Mouse (Mus musculus) limb, embryonic 12.5 days (tissue): ENCODE results near the gene Arhgdia. TPM values are rescaled to one million over a fixed set of nuclear protein-coding genes. Genes with fewer than 3 reads are reported as not detected.
"Not testable (repeated sequence)": the region's sequence is repeated elsewhere in the genome, so short reads cannot be mapped to it uniquely, and the experiment has no call there.

Experiments used
- ATAC-seq: fragments of 200-750 bp; cut with Nextera tagmentation; 2 replicates; pipeline ENCODE4 v1.8.0; 2017; ENCODE audit warnings: low read depth, moderate TSS enrichment; ENCODE audit not compliant: insufficient number of reproducible peaks, insufficient read depth, low FRiP score, low TSS enrichment
- H3K27ac ChIP-seq: fragments of 300-500 bp; sonication (generic); 2 replicates; pipeline ENCODE4 v1.5.1; 2016; ENCODE audit warnings: mild to moderate bottlenecking, moderate library complexity
- H3K27me3 ChIP-seq: fragments of 300-500 bp; sonication (generic); 2 replicates; pipeline ENCODE4 v1.6.1; 2016; ENCODE audit warnings: mild to moderate bottlenecking, moderate library complexity
- H3K36me3 ChIP-seq: fragments of 300-500 bp; sonication (generic); 2 replicates; pipeline ENCODE4 v1.6.1; 2016; ENCODE audit warnings: mild to moderate bottlenecking, moderate library complexity
- H3K4me1 ChIP-seq: fragments of 300-500 bp; sonication (generic); replicated peaks from 2 replicates; pipeline ENCODE4 v1.6.1; 2016
- H3K4me2 ChIP-seq: fragments of 300-500 bp; sonication (generic); 2 replicates; pipeline ENCODE4 v1.6.1; 2016; ENCODE audit warnings: mild to moderate bottlenecking, moderate library complexity
- H3K4me3 ChIP-seq: fragments of 300-500 bp; sonication (generic); replicated peaks from 2 replicates; pipeline ENCODE4 v1.5.1; 2016; ENCODE audit warnings: mild to moderate bottlenecking
- H3K9ac ChIP-seq: fragments of 300-500 bp; sonication (generic); replicated peaks from 2 replicates; pipeline ENCODE4 v1.6.1; 2016; ENCODE audit warnings: mild to moderate bottlenecking, moderate library complexity
- H3K9me3 ChIP-seq: fragments of 300-500 bp; sonication (generic); 2 replicates; pipeline ENCODE4 v1.6.1; 2016; ENCODE audit warnings: mild to moderate bottlenecking, moderate library complexity
- WGBS: fragments of 180-500 bp; shearing (Covaris S2); methylation state at CpG from one replicate; pipeline ENCODE4 v1.1.7; 2016; 5-methylcytosine and 5-hydroxymethylcytosine counted together
- polyA plus RNA-seq: library from polyadenylated mRNA; unstranded; fragments of >200 nt; fragmentation: Nextera tagmentation; extraction: Ambion mirVana; gene quantifications from 2 replicates; pipeline ENCODE4 v1.2.1, GENCODE M21; 2016

Gene Arhgdia
- polyA plus RNA-seq, 1 experiment from 2014 or later: 484 TPM

- 4% methylated on average over 96 of the region's 99 CpGs for WGBS
- H3K4me3 ChIP-seq: peak overlapping the region; percentile 100
- H3K4me1 ChIP-seq: peaks cover 24% of the 10 kb centered on the region
- no peaks in the 10 kb centered on the region for H3K27me3 ChIP-seq
- ATAC-seq: peak; percentile 57
- H3K27ac ChIP-seq: peak overlapping the region; percentile 89
- H3K36me3 ChIP-seq: peaks cover 73% of the 10 kb centered on the region
- peak overlapping the region; percentile 98 for H3K4me2 ChIP-seq
- H3K9ac ChIP-seq: peak overlapping the region; percentile 99
- H3K9me3 ChIP-seq: no peaks in the 10 kb centered on the region
These were observed 16.1 kb upstream of the Arhgdia start for GRCm38 (mm10) chr11:120597240-120598235.

- Histone ChIP-seq H3K4me1 (no peaks in the 10 kb centered on the region), H3K4me3 (no peak overlapping the region), H3K36me3 (peaks cover 97% of the 10 kb centered on the region), H3K27me3 (no peaks in the 10 kb centered on the region), H3K4me2 (no peak overlapping the region), H3K9me3 (peaks cover 5% of the 10 kb centered on the region; the same call in 1 of the 2 replicates), H3K27ac (no peak overlapping the region), H3K9ac (no peak overlapping the region)
- ATAC-seq: no peak
- 96% methylated on average over 6 of the region's 6 CpGs for WGBS
These were observed 7.1 kb upstream of the Arhgdia start for GRCm38 (mm10) chr11:120588531-120588930.

- H3K4me3 ChIP-seq: no peak overlapping the region
- peaks cover 70% of the 10 kb centered on the region for H3K36me3 ChIP-seq
- WGBS: 89% methylated on average over 1 of the region's 1 CpGs
These were observed 2.5 kb upstream of the Arhgdia start for GRCm38 (mm10) chr11:120583937-120584336.

GRCm38 (mm10) chr11:120582982-120583293 is 1.5 kb upstream of the Arhgdia start:
- H3K4me3 ChIP-seq, H3K27ac ChIP-seq, ATAC-seq, H3K9me3 ChIP-seq, H3K4me2 ChIP-seq, H3K9ac ChIP-seq, H3K27me3 ChIP-seq: not testable (repeated sequence)
- 94% methylated on average over 2 of the region's 2 CpGs for whole genome bisulfite sequencing
- Histone ChIP-seq H3K4me1 (peaks cover 24% of the 10 kb centered on the region), H3K36me3 (peaks cover 70% of the 10 kb centered on the region)

More at GRCm38 (mm10) chr11:120583937-120584336, 2.5 kb upstream of the Arhgdia start:
- H3K27ac ChIP-seq: no peak overlapping the region
- no peak overlapping the region for H3K9ac ChIP-seq
- H3K27me3 ChIP-seq: no peaks in the 10 kb centered on the region
- H3K4me1 ChIP-seq: peaks cover 24% of the 10 kb centered on the region
- no peak overlapping the region for H3K4me2 ChIP-seq
- no peak for ATAC-seq
- peaks cover 5% of the 10 kb centered on the region; the same call in 1 of the 2 replicates for H3K9me3 ChIP-seq

GRCm38 (mm10) chr11:120582268-120582981 is 1.0 kb upstream of the Arhgdia start:
- Histone ChIP-seq H3K27me3 (no peaks in the 10 kb centered on the region), H3K9ac (peak overlapping the region; percentile 95), H3K27ac (peak overlapping the region; percentile 92), H3K4me3 (peak overlapping the region; percentile 90), H3K36me3 (peaks cover 70% of the 10 kb centered on the region), H3K4me1 (peaks cover 24% of the 10 kb centered on the region), H3K4me2 (peak overlapping the region; percentile 95), H3K9me3 (peaks cover 5% of the 10 kb centered on the region; the same call in 1 of the 2 replicates)
- ATAC-seq: no peak
- WGBS: 72% methylated on average over 8 of the region's 8 CpGs

GRCm38 (mm10) chr11:120580871-120581331 is 523 bp downstream of the Arhgdia start:
- Histone ChIP-seq H3K27ac (peak overlapping the region; percentile 92), H3K4me3 (peak overlapping the region; percentile 90), H3K9me3 (peaks cover 5% of the 10 kb centered on the region; the same call in 1 of the 2 replicates), H3K4me1 (peaks cover 24% of the 10 kb centered on the region), H3K27me3 (no peaks in the 10 kb centered on the region), H3K36me3 (peaks cover 61% of the 10 kb centered on the region), H3K4me2 (peak overlapping the region; percentile 95), H3K9ac (peak overlapping the region; percentile 95)
- WGBS: under 1% methylated on average over 44 of the region's 44 CpGs
- no peak for ATAC-seq

- peak overlapping the region; percentile 90 for H3K4me3 ChIP-seq
- H3K27me3 ChIP-seq: no peaks in the 10 kb centered on the region
- H3K27ac ChIP-seq: peak overlapping the region; percentile 92
- H3K36me3 ChIP-seq: peaks cover 53% of the 10 kb centered on the region
- WGBS: 61% methylated on average over 7 of the region's 7 CpGs
- H3K4me2 ChIP-seq: peak overlapping the region; percentile 95
- peak overlapping the region; percentile 95 for H3K9ac ChIP-seq
- H3K4me1 ChIP-seq: peaks cover 24% of the 10 kb centered on the region
- ATAC-seq: no peak
- peaks cover 5% of the 10 kb centered on the region; the same call in 1 of the 2 replicates for H3K9me3 ChIP-seq
These were observed 1.2 kb downstream of the Arhgdia start for GRCm38 (mm10) chr11:120580190-120580589.

- no peak for ATAC-seq
- 59% methylated on average over 15 of the region's 15 CpGs for WGBS
- peak overlapping the region; percentile 92; the same call in 1 of the 2 replicates for H3K27ac ChIP-seq
- H3K27me3 ChIP-seq: no peaks in the 10 kb centered on the region
- H3K9me3 ChIP-seq: peaks cover 5% of the 10 kb centered on the region; the same call in 1 of the 2 replicates
- peak overlapping the region; percentile 95 for H3K9ac ChIP-seq
- H3K36me3 ChIP-seq: peaks cover 48% of the 10 kb centered on the region
- H3K4me1 ChIP-seq: peaks cover 27% of the 10 kb centered on the region
- H3K4me3 ChIP-seq: peak overlapping the region; percentile 90
- H3K4me2 ChIP-seq: peak overlapping the region; percentile 95
These were observed 1.9 kb downstream of the Arhgdia start for GRCm38 (mm10) chr11:120579316-120580107.

GRCm38 (mm10) chr11:120578694-120579243 is 2.7 kb downstream of the Arhgdia start:
- peaks cover under 1% of the 10 kb centered on the region; the same call in 1 of the 2 replicates for H3K9me3 ChIP-seq
- H3K4me3 ChIP-seq: peak overlapping the region; percentile 90
- no peak overlapping the region for H3K4me2 ChIP-seq
- 0 out of 2 replicates have a peak overlapping the region, but pooled peaks have one; percentile 12 for H3K27ac ChIP-seq
- no peak overlapping the region for H3K9ac ChIP-seq
- H3K27me3 ChIP-seq: no peaks in the 10 kb centered on the region
- peaks cover 32% of the 10 kb centered on the region for H3K4me1 ChIP-seq
- ATAC-seq: no peak
- peaks cover 40% of the 10 kb centered on the region for H3K36me3 ChIP-seq
- 76% methylated on average over 11 of the region's 11 CpGs for WGBS

- 80% methylated on average over 10 of the region's 10 CpGs for WGBS
- no peak overlapping the region for H3K27ac ChIP-seq
- peaks cover 32% of the 10 kb centered on the region for H3K4me1 ChIP-seq
- H3K4me2 ChIP-seq: no peak overlapping the region
- H3K9me3 ChIP-seq: no peaks in the 10 kb centered on the region
- no peaks in the 10 kb centered on the region for H3K27me3 ChIP-seq
- no peak overlapping the region for H3K4me3 ChIP-seq
- H3K36me3 ChIP-seq: peaks cover 35% of the 10 kb centered on the region
- no peak for ATAC-seq
- 0 out of 2 replicates have a peak overlapping the region, but pooled peaks have one; percentile 14 for H3K9ac ChIP-seq
These were observed 3.3 kb downstream of the Arhgdia start for GRCm38 (mm10) chr11:120578024-120578693.
